ENCODE assay signal across 8 mouse cellular contexts in genomic region chr4:62695946-62696345, GRCm38 (mm10).
DNase-seq lines count a peak whose midpoint lies in the region; ATAC-seq and TF ChIP-seq lines count a peak whose summit lies in the region.

No protein-coding gene starts in this region.

- intact Hi-C loops in left cerebral cortex, adult 2 months (cut with DNase I) = loop anchor here (5.0 kb wide), 1 partner anchor 84 kb away; no protein-coding TSS in a partner anchor
- intact Hi-C loops in heart, postnatal 10 days (cut with DNase I) = loop anchor here (2.0 kb wide), 3 partner anchors 55 to 89 kb away; no protein-coding TSS in a partner anchor

- no peaks in the 10 kb centered on the region for H3K9me3 ChIP-seq in midbrain, embryonic 14.5 days (ENCODE audit: control insufficient read depth, low read length)

- no peak overlapping the region for H3K9ac ChIP-seq in midbrain, embryonic 14.5 days (replicated peaks; ENCODE audit: low read length)

- no peak overlapping the region for H3K4me3 ChIP-seq in left cerebral cortex, adult 2 months
- H3K4me3 ChIP-seq in midbrain, embryonic 14.5 days (replicated peaks; ENCODE audit: low read depth, low read length) = no peak overlapping the region

- no peak overlapping the region for H3K4me2 ChIP-seq in midbrain, embryonic 14.5 days (ENCODE audit: low read length)

- H3K27me3 ChIP-seq in midbrain, embryonic 14.5 days (ENCODE audit: control insufficient read depth, insufficient read depth, low read length) = no peaks in the 10 kb centered on the region

- H3K36me3 ChIP-seq in midbrain, embryonic 14.5 days (ENCODE audit: control insufficient read depth, insufficient read depth, low read length) = peaks cover 65% of the 10 kb centered on the region

- no peak for ATAC-seq in midbrain, embryonic 14.5 days (ENCODE audit: low FRiP score, low TSS enrichment)

- peak; percentile 48 to 57 for DNase-seq in left cerebral cortex, adult 2 months (ENCODE audit: extremely low spot score in 1 of 2, low spot score in 2 of 2)
- DNase-seq in left cerebral cortex, adult 8-10 months (ENCODE audit: low spot score in 2 of 2) = no peak
- DNase-seq in NIH3T3 (ENCODE audit: low read depth) = peak; percentile 95
- DNase-seq in cerebellum, postnatal 36 days = peak; percentile 53 to 80
- DNase-seq in heart, postnatal 10 days = peak; percentile 78 to 87
- DNase-seq in layer of hippocampus, postnatal 10 days (ENCODE audit: low spot score in 2 of 2) = peak; percentile 61 to 70
- peak; percentile 94 for DNase-seq in midbrain, embryonic 14.5 days
- no peak for DNase-seq in ovary, postnatal 36 days (ENCODE audit: low spot score)

- H3K27ac ChIP-seq in left cerebral cortex, adult 2 months = no peak overlapping the region
- H3K27ac ChIP-seq in midbrain, embryonic 14.5 days (replicated peaks; ENCODE audit: low read depth, low read length) = no peak overlapping the region

- peaks cover 18% of the 10 kb centered on the region for H3K4me1 ChIP-seq in midbrain, embryonic 14.5 days (ENCODE audit: control insufficient read depth, insufficient read depth, low read length)

- WGBS in midbrain, embryonic 14.5 days = 75% methylated on average over 13 of the region's 13 CpGs

- TF ChIP-seq CTCF in left cerebral cortex, adult 2 months (IDR thresholded peaks at IDR 0.05) = peak; percentile 71

Comparison
In these comparisons a context has a peak if more than half of its experiments do, and no peak if none do; other contexts are left out.
1. DNase-seq: peak in left cerebral cortex, adult 2 months (2 of 2), NIH3T3 (single experiment), cerebellum, postnatal 36 days (2 of 2), heart, postnatal 10 days (2 of 2), layer of hippocampus, postnatal 10 days (2 of 2) and midbrain, embryonic 14.5 days (single experiment); none in left cerebral cortex, adult 8-10 months (0 of 2) and ovary, postnatal 36 days (single experiment).